Mouse (Mus musculus) yolk sac, embryonic 10.5 days (tissue): Measurements from ENCODE around the gene Eif3d.

Experiments
- DNase-seq: peaks from one replicate; pipeline ENCODE4 v3.0.0-alpha.2; 2017; ENCODE audit warnings: low spot score

Eif3d gene

GRCm38 (mm10) chr15:77954362-77954761 is 16.3 kb downstream of the Eif3d start:
- no peak for DNase-seq

- no peak for DNase-seq
Observed at GRCm38 (mm10) chr15:77952921-77953320, 17.7 kb downstream of the Eif3d start.

- no peak for DNase-seq
Observed at GRCm38 (mm10) chr15:77949061-77949460, 21.6 kb downstream of the Eif3d start.

- no peak for DNase-seq
Observed at GRCm38 (mm10) chr15:77945711-77946110, 24.9 kb downstream of the Eif3d start.

GRCm38 (mm10) chr15:77941563-77941962 is 29.1 kb downstream of the Eif3d start:
- no peak for DNase-seq

- DNase-seq = no peak
Observed at GRCm38 (mm10) chr15:77938516-77938915, 32.1 kb downstream of the Eif3d start.

GRCm38 (mm10) chr15:77935673-77936375 is 34.8 kb downstream of the Eif3d start:
- no peak for DNase-seq

DNA sequence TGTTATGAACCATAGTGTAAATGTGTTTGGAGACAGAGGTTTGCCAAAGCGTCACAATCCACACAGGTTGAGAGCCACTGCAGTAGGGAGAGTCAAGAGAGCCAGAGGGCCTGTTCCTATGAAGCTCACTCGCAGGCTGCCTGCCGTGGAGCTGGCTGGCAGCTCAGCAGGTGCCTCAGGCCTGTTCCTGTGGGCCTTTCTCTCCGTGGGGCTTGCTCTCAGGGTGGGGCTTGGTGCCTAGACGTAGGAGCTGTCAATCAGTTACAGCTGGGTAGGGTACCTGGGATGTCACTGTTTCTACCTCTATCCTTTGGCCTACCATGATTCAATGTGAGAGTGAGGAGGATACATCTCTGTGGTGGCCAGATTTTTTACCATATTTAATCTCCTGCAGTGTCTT is 35.6 kb downstream of the Eif3d start:
- DNase-seq = no peak

DNA sequence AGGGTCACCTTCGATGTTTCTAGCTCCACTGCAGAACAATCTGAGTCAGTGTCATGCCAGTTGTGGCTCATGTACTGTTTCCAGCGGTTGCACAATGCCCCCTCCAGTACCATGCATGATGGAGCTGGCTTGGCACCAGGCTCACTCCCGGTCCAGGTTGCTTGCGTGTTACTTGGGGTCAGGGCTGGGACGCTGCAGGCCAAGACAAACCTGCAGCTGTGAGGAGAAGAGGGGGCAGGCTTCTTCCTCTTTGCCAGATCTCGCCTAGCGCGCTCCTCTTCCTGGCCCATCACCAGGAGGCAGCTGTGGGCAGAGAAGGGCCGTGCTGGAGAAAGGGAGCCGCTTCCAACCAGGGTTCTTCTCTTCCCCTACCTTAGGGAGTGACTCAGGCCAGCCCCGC is 36.3 kb downstream of the Eif3d start:
- DNase-seq = no peak

- DNase-seq = peak; percentile 71
Observed at GRCm38 (mm10) chr15:77933770-77934169, 36.8 kb downstream of the Eif3d start.

DNA sequence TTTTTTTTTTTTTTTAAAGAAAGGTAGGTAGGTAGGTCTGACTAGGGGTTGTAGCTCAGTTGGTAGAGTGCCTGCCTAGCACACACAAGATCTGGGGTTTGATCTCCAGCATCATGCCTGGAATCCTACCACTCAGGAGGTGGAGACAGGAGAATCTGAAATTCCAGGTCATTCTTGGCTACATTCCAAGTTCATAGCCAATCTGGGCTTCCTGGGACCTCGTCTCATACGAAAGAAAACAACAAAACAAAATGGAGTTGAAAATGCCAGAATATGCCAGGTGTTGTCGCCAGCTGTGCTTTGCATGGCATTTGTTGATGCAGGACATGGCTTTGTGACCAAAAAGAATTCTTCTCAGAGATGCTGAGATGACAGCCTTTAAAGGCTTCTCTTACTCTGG is 37.4 kb downstream of the Eif3d start:
- no peak for DNase-seq

- DNase-seq = no peak
Observed at GRCm38 (mm10) chr15:77931689-77932016, 39.0 kb downstream of the Eif3d start.

DNA sequence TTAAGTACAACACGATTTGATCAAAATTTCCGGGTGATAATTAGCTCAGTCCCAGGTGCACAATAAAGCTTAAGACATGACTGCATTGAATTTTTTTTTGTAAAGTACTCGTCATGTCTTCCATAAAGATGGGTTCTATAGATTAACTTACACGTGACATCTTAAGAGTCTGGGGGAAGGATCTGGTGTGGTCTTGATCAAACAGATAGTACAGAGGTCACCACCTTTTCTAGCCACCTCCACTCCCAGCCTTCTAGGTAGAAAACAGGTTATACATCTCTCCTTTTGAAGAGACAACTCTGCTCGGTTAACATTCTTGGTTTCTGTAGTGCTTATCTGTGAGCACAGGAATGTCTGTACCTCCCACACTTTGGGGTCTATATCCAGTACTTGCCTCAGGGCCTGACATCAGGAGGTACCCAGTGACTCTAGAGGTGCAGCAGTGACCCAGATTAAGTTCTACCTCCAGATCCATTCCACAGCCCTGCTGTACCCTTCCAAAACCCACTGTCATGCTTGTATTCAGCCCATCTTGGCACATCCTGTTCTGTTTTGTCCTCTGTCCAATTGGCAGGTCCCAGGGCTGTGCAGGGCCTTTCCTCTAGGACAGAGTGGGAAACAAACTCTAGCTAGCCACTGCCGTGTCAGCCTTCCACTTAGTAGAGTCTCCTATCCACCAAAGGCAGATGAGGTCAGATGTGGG is 39.5 kb downstream of the Eif3d start:
- no peak for DNase-seq

DNA sequence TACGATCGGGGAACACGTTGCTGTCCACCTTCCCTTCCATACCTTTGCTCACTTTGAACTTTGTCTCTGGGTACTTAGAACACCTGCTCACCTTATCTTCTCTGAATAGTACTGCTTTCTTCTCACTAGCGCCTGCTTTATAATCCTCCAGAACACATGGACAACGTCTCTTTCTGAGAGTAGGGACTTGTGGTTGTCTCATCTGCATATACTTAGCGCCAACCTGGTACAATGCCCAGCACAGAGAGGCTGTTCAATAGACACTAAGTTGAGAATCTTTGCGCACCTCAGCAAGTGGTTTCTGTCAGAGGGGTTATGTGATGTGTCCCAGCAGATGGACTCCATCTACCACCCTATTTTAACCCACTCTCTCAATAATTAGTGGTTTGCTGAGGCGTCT is 40.8 kb downstream of the Eif3d start:
- DNase-seq = no peak

DNA sequence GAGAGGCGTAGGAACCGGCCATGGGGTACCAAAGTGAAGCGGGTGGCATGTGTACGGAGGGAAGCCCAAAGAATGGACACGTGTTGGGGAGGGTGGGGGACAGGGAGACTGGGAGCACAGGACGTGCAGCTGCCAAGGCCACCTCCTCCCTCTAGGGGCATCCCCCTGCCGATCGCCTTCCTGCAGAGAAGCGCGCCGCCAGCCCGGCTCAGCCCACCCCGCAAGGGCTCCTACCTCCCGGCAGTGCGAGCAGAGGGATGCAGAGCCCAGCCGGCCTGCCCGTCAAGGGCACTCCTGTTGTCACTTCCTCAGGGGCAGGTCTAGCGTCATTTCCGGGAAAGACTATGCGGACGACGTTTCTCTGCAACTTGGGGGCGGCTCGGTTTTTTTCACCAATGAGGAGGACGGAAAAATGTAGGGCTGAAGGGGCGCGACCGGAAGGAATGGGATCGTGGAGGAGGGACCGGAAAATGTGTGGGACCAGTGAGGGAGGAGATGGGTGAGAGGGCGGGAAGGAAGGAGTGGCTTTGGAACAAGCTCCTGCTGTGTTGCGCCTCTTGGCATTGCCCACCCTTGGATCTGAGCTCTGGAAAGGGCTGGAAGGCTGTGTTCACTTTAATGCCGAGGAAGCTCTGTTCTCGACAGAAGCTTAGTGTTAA is 41.8 kb downstream of the Eif3d start, which contains the start of gene Txn2:
TSS of gene Txn2 (minus strand) at position 334 of the 659 bp plus-strand sequence.
- DNase-seq = peak; percentile 99

DNA sequence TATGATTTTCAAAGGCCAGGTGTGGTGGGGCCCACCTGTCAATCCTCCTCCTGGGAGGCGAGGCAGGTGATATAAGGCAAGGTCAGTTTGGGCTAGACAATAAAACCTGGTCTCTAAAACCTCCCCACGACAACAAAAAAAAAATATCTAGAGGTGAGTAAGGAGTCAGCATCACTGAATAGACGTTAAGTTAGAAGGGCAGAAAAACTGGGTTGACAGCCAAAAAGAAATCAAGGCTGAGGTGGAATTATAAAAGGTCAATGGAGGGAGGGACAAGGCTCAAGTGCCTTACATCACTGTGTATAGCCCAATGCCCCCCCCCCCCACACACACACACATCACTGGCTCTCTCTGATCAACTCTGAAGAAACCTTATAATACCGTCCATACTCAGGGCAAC is 42.5 kb downstream of the Eif3d start:
- DNase-seq = no peak

- no peak for DNase-seq
Observed at GRCm38 (mm10) chr15:77926921-77927320, 43.7 kb downstream of the Eif3d start.

DNA sequence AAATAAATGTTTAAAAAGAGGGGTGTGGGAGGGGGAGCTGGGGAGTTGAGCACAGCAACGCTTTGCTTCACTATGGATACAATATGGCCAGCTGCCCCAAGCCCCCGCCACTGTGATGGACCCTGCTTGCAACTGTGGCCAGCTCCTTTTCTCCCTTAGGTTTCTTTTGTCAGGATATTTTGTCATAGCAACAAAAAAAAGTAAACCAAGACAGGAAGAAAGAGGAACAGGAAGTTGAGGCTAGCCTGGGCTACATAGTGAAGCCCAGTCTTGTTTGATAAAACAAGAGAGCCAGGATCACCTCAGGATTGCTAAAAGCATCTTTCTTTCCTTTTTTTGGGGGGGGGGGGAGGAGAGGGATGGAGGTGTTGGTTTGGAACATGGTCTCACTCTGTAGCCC is 45.4 kb downstream of the Eif3d start:
- DNase-seq = no peak

DNA sequence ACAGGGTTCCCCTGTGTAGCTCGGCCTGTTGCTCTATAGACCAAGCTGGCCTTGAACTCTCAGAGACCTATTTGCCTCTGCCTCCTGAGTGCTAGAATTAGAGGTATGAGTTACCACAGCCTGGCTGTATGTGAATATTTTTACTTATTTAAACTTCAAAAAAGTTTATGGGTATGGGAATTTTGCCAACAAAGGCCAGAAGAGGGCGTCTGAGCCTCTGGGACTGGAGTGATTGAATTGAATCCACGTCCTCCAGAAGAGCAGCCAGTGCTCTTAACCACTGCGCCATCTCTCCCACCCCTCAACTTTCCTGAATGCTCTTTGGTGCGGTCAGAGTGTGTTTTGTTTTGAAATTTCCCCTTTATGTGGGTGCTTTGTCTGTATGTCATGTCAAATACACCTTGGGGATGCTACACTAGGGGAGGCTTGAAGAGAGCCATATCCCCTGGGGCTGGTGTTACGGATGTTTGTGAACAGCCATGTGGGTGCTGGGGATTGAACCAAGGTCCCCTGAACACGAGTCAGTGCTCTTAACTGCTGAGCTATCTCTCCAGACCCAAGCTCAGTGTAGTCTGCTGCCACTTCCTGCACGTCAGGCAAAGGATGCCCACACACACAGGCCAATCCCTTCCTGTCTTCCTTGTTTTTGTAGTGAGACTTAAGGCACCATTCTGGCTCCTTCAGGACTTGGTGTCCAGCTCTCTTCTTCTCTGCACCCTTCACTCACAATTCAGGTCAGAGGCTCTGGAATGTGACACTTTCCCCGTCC is 47.2 kb downstream of the Eif3d start:
- no peak for DNase-seq

DNA sequence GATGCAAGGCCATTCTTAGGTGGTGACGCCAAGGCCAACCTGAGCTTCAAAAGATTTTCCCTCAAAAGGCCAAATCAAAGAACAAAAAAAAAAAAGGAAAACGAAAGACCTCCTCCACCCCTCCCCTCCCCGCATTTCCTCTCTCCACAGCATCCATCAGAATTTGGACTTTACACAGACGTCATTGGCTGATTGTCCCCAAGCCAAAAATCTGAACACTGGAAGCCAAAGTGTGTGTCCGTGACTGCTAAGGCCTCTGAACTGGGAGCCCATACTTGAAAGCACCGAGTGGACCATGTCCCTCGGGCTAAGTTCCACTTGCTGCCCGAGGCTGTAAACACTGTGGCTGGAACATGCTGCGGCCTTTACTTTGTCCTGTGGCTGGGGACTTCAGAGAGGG is 47.9 kb downstream of the Eif3d start:
- DNase-seq = no peak

DNA sequence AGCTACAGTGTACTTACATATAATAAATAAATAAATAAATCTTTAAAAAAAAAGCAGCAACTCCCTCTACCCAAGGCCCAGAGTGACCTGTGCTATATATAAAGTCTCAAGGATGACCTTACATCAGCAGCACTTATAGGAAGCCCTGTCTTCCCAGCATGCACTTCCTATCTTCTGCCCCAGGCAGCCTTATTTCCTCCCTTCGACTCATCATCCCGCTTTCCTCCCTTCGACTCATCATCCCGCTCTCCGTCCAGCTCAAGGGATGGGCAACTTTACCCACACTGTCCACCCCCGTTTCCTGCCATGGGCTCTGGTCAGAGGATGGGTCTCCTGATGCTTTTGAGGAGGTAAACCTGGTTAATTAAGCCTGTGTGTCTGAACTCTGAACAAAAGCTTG is 49.0 kb downstream of the Eif3d start:
- no peak for DNase-seq
